Mouse (Mus musculus): ENCODE measurements around the gene Hist1h2bj.

The Hist1h2bj gene

DNA sequence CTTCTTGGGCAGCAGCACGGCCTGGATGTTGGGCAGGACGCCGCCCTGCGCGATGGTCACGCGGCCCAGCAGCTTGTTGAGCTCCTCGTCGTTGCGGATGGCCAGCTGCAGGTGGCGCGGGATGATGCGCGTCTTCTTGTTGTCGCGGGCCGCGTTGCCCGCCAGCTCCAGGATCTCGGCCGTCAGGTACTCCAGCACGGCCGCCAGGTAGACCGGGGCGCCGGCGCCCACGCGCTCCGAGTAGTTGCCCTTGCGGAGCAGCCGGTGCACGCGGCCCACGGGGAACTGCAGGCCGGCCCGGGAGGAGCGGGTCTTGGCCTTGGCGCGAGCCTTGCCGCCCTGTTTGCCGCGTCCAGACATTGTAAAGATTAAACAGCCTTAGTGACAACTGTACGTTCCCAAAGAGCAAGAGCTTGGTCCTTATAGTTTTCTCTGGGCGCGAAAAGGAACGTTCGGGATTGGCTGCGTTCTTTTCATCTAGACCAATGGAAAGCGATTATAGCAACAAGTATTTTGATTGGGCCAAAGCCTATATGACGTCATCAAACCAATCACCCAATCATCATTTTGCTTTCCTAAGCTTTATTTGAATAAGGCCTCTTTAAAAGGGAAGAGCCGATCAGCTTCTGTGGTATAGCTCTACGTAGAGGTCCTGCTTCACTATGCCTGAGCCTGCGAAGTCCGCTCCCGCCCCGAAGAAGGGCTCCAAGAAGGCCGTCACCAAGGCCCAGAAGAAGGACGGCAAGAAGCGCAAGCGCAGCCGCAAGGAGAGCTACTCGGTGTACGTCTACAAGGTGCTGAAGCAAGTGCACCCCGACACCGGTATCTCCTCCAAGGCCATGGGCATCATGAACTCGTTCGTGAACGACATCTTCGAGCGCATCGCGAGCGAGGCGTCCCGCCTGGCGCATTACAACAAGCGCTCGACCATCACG, at the start of gene Hist1h2bj, which contains the start of gene Hist1h2ag:
Hist1h2bj (plus strand) TSS at position 647 of the 935 bp plus-strand sequence.
Hist1h2ag (minus strand) TSS at position 377 of the 935 bp plus-strand sequence.
- DNase-seq, result peak; percentile 75 to 92

DNA sequence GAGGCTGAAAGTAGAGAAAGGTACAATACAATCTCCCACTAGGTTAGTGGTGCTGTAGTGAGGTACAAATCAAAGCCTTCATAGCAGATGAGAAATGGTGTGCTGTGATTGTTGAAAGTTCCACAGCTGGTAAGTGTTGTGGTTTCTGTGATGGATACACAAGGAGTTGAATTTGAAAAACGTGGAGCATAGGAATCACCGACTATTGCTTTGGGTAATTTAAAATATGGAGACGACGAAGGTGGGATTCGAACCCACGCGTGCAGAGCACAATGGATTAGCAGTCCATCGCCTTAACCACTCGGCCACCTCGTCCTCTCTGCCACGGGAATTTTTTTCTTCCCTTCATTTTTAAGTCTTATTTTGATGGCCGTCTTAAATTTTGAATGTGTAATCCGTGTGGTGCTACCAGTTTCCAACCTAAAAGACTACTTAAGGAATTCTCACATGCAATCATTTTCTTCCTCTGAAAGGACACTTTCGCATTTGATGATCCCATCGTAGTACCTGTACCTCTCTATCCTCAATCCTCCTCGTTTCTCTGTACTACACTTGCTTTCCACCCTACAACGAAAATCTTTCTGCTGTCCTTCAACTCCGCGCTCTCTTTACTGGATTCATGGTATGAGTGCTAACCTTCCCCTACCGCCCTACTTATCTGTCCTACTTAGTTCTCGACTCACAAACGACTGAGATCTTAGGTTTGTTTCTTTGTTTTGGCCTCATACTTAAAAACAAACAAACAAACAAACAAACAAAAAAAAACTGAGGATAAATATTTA, 48.9 kb upstream of the Hist1h2bj start:
- DNase-seq, result peak; percentile 29 to 44

DNA sequence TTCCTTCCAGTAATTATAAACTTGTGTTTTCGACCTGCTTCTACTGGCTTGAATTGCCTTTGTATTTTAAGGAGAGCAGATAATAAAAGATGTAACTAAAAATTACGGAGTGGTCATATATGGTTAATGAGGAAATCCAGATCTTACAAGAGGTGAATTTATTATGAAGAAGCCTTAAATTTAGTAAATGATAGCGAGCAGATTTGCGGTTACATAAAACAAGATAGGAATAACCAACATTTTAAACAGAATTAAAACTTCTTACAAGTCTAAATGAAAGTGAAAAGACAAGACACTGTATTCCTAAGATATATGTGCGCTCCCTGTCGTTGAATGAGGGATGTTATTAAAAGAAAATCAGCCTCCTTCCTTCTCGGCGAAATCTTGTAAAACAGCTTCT, 48.1 kb upstream of the Hist1h2bj start:
- DNase-seq, result no peak

DNA sequence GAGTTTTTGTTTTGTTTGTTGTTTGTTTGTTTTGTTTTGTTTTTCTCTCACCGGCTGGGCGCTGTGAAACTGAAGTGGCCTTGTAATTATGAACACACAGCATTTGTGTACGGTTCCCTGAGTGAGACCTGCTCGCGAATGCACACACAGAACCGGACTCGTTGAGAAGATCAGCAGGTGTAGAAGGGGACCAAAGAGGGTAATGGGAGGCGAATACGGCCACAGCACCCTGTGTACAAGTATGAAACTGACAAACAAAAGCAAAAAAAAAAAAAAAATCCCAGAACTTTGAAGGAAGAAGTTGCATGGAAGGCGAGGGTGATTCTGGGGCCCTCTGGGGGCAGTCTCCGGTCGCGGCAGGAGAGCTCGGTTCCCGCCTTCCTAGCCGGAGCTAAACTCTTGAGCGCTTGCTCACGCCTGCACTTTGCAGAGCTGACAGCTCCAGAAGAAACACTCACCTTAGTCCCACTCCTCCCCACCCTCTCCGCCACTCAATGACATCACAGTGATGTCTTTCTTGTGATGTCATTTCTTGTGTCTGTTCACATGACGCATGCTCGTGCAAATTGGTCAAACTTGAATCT, 47.6 kb upstream of the Hist1h2bj start:
- peak in 1 of 2 experiments; percentile 26 for DNase-seq

DNA sequence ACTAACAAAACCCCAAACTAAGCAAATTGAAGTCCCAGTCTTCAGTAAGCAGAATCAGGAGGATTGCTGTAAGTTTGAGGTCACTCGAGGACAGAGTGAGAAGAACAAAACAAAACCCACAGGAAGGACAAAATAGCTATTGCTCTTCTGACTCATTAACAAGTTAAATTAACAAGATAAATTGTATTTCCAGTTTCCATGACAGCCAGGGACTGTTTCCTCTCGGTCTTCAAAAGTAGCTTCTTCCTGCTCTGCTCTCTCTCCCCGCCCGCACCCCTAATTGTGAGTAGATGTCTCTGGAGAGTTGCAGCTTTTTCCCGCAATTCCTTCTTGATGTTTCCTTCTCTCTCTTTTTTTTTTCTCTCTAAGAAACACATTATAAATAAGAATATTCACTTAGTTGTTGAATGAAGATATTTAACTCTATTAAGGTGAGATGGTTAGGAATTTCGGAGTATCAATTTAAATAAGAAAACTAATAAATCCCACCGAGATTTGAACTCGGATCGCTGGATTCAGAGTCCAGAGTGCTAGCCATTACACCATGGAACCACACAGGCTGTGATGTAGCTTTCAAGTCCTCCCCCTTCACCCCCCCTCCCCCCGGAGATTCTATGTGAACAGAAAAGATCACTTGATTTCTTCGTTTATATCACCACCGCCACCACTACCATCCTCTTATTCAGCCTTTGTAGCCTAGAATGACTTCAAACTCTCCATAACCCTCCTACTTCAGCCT, 46.7 kb upstream of the Hist1h2bj start:
- no peak for DNase-seq

DNA sequence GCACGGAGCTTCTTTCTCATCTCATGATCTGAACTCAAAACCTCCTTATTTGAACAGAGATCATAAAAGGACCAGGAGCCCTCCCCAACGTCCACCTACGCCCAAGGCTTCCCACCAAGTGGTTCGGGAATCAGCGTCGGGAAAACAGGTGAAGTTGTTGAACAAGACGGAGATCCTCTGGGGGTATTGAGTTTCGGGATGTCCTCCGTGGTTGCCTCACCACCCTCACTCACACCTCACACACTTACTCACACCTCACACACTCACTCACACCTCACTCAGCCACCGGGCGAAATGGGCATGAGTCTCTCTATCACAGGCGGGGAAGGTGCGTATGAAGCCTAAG, 46.2 kb upstream of the Hist1h2bj start:
- DNase-seq, result no peak

DNA sequence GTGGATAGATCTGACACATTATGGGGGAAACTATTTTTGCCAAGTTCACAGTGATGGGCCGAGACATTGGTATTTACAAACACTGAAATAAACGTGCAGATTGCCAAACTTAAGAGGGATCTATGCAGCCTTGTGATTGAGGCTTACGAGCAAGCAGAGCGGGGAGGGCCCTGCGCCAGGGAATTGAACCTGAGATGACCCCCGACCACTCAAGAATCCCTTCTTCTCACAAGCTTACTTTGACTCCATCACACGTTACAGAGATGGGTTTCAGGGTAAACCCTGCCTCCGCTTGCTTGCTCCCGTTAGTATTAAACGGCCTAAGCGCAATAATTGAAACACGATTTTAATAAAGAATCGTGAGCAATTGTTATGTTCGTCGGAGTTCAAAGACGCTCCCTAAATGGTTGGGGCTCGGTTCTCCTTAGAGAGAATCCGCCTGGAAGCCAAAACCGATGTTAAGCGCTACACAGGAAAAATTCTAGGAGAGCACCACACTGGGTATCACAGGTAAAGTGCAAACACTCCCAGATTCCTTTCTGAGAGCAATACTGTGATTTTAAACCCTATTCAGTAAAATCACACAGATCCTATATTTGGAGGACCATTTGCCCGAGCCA, 45.7 kb upstream of the Hist1h2bj start:
- no peak for DNase-seq

GRCm38 (mm10) chr13:21997821-21998220, 45.2 kb upstream of the Hist1h2bj start:
- DNase-seq, result no peak

- DNase-seq, result no peak
Measured at GRCm38 (mm10) chr13:21998412-21998811, 44.6 kb upstream of the Hist1h2bj start.

GRCm38 (mm10) chr13:21999147-21999546, 43.9 kb upstream of the Hist1h2bj start:
- DNase-seq, result no peak

DNA sequence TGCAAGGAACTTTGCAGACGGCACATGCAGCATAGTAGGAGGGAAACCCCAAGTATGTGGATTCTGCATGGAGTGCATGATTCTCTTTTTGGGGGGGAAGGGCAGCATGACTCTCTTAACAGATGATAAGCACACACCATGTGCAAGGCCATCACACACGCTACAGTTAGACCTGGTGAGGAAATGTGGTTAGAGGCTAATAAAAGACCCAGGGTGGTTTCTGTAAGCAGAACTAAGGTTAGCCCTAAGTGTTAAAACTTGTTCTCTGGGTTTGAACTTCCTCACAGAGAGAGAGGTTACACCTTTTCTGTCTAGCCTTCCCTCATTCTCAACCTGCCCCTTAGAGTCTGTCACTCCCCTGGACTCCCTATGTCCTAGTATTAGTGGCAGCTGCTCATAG, 41.7 kb upstream of the Hist1h2bj start:
- no peak for DNase-seq

- DNase-seq, result no peak
Measured at GRCm38 (mm10) chr13:22001823-22002222, 41.2 kb upstream of the Hist1h2bj start.

DNA sequence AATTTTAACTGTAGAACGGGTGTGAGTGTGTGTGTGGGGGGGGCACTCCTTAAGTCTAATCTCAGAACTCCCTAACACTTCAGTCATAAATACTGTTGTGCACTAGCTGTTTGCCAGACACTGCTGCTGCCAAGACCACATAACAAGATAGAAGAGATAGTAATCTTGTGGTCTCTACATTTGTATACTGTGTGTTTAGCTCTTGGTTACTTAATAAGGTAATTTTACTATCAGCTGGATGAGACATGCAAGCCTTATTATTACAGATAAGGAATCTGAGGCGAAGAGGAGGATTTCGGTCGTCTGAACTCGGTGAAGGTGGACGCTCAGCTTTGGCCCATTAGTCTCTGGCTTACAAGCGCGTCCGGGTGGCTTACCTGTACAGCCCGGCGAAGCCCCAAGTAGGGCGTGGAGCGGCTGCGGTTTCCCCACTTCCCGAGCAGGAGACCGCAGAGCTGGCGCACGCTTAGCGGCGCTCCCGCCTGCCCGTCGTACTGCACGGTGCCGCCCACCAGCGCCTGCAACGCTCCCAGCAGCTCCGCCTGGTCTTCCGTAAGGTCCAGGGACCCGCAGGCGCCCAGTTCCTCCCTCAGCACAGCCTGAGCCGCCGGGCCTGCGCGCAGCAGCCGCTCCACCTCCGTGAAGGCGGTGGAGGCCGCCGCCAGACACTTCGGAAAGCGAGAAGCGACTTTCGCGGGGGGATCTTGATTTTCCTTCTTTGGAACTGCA, 37.2 kb upstream of the Hist1h2bj start:
- DNase-seq, result no peak

GRCm38 (mm10) chr13:22006334-22007120, 36.5 kb upstream of the Hist1h2bj start:
- DNase-seq, result no peak

GRCm38 (mm10) chr13:22007121-22007510, 35.9 kb upstream of the Hist1h2bj start:
- no peak for DNase-seq

GRCm38 (mm10) chr13:22007872-22008271, 35.1 kb upstream of the Hist1h2bj start:
- DNase-seq, result no peak

- DNase-seq, result no peak
Measured at GRCm38 (mm10) chr13:22008707-22009106, 34.3 kb upstream of the Hist1h2bj start.

DNA sequence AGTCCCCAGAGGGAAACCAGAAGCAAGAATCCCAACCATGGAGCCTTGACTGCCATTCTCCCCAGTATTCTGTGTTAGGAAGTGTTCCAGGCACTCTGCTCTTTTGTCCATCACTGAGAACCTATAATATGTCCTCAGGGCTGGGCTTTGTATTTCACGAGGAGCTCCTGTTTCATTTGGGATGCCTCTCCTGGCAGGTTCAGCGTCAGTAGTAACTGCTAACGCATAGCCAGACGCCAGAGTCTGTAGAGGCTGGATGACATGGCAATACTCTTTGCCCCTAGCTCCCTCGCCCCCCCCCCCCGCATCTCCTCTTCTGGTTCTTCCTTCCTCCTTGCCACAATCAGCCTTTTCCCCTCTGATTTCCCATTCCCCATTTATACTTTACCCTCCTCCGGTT, 33.4 kb upstream of the Hist1h2bj start, which contains the start of gene Prss16:
Prss16 (minus strand) TSS at position 101 of the 400 bp plus-strand sequence.
- no peak for DNase-seq

- no peak for DNase-seq
Measured at GRCm38 (mm10) chr13:22013716-22014115, 29.3 kb upstream of the Hist1h2bj start.

- DNase-seq, result no peak
Measured at GRCm38 (mm10) chr13:22014411-22014845, 28.6 kb upstream of the Hist1h2bj start.
